Mouse (Mus musculus): Measurements from ENCODE around the gene Prkcsh. TPM values are rescaled to one million over a fixed set of nuclear protein-coding genes. Genes with fewer than 3 reads are reported as not detected.

Prkcsh gene
- total and polyA plus RNA-seq, 3 experiments, result 183 to 577 (median 356) TPM

DNA sequence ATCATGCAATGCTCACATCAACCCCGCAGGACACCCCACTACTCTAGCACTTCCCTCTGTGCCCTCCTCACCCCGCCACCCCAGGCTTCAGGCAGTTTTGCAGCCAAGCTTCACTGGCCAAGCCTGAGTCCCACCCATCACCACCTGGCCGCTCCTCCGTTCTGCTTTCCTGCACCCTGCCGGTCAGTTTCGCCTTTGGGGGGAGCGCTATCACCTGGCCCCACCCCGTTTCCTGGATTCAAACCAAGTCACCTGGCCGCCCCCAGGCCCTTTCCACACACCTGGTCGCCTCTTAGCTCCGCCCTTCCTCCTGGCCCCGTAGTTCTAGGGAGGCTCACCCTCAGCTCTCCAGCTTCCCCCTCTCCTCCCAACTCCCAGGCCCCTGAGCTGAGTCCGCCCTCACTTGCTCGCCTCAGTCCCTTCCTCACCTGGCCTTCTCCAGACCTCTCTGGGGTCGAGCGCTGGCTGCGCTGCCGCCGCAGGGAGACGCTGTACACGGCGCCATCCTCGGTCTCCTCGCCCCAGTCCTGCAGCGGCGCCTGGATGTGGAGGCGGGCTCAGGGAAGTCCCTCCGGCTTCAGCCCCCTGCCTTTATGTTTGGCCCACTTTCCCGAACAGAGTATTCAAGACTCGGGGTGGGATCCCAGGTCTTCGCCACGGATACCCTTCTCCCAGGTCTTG is 14.0 kb upstream of the Prkcsh start:
- H3K4me3 ChIP-seq (ENCODE audit: control insufficient read depth in 1 of 2, insufficient read depth in 1 of 2, low read depth in 2 of 2, low read length in 2 of 2), result no peak overlapping the region
- no peak for DNase-seq (ENCODE audit: low read depth, low spot score)
- H3K4me1 ChIP-seq (ENCODE audit: control insufficient read depth in 1 of 2, insufficient read depth in 2 of 2, low read length in 2 of 2), result no peaks in the 10 kb centered on the region

DNA sequence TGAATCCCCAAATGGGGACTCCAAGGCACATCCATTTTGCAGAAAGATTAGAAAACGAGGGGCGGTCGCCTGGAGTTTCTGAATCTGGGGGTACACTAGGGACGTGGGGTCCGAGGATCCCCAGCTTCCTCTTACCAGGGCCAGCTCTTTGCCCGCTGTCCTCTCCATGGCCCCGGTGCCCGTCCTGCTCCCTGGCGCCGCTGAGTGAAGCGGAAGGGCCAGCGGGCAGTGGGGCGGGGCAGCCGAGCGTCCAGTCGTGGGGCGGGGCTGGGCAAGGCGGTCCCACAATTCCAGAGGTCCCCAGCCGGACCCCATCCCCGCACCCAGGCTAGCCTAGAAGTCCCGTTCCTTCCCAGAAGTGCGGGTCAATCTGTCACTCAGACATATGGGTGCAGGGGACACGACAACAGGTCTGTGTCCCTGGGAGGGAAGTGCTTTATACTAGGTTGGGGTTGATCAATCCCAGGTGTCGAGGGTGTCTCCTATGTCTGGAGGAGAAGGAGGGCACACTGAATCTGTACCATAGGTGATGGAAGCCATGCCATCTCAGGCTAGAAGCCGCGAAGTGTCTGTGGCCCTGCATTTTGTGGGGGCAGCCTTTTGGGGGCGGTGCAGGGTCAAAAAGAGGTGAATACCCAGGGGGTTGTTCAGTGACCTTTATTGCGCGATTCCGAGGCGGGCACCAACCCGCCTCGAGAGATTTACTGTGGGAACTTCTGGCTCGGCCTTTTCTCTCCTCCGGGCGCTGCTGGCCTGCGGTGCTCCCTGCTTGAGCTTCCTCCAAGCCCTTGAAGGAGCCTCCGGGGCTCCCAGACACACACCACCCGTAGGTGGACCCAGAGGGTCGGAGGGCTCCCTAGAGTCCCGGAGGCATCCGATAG is 13.1 kb upstream of the Prkcsh start, which contains the start of gene Rgl3:
TSS of gene Rgl3 (minus strand) at position 217 of the 881 bp plus-strand sequence.
- DNase-seq (ENCODE audit: low read depth, low spot score), result no peak

More for the DNA sequence above, 14.0 kb upstream of the Prkcsh start:
- no peaks in the 10 kb centered on the region for H3K79me2 ChIP-seq (ENCODE audit: control insufficient read depth, insufficient read depth, low read length, poor library complexity)
- no peak for TF ChIP-seq NELFE (IDR thresholded peaks at IDR 0.05; ENCODE audit: low read depth, low read length)
- TF ChIP-seq CHD1 (IDR thresholded peaks at IDR 0.05; ENCODE audit: low read depth, low read length), result no peak
- no peaks in the 10 kb centered on the region for H3K36me3 ChIP-seq (ENCODE audit: control insufficient read depth in 1 of 2, insufficient read depth in 2 of 2, low read length in 2 of 2)
- H3K9ac ChIP-seq (ENCODE audit: control insufficient read depth, low read depth, low read length, poor library complexity, severe bottlenecking), result no peak overlapping the region
- no peak overlapping the region for H3K27ac ChIP-seq (ENCODE audit: control insufficient read depth, low read depth, low read length)
- H3K27me3 ChIP-seq (ENCODE audit: control insufficient read depth in 1 of 2, insufficient read depth in 2 of 2, low read length in 2 of 2), result peaks cover 19 to 30% of the 10 kb centered on the region in 2 experiments
- H3K9me3 ChIP-seq (replicated peaks; ENCODE audit: insufficient read depth, low read length), result no peaks in the 10 kb centered on the region

DNA sequence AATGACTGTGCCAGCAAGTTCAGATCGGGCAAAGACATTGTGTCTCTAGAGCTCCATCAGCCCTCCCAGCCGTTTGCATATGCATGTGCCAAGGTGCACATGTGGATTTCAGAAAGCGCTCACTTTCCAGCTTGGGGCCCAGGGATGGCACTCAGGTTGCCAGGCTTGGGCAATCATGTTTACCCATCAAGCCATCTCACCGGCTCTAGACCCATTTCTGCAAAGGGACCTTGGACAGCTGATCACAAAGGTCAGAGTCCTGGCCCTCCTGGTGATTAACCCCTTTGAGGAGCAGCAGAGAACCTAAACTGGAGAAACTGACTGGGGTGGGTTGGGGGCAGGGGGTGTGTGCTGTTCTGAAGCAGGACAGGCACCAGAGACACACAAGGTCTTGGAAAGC is 10.4 kb upstream of the Prkcsh start:
- DNase-seq (ENCODE audit: low read depth, low spot score), result no peak
- Histone ChIP-seq H3K27ac (ENCODE audit: control insufficient read depth, low read depth, low read length) (no peak overlapping the region), H3K9ac (ENCODE audit: control insufficient read depth, low read depth, low read length, poor library complexity, severe bottlenecking) (no peak overlapping the region), H3K27me3 (ENCODE audit: control insufficient read depth in 1 of 2, insufficient read depth in 2 of 2, low read length in 2 of 2) (0 out of 4 replicates have a peak, but pooled peaks cover 0 to 2% of the 10 kb centered on the region in 2 experiments), H3K36me3 (ENCODE audit: control insufficient read depth in 1 of 2, insufficient read depth in 2 of 2, low read length in 2 of 2) (no peaks in the 10 kb centered on the region), H3K79me2 (ENCODE audit: control insufficient read depth, insufficient read depth, low read length, poor library complexity) (no peaks in the 10 kb centered on the region), H3K9me3 (replicated peaks; ENCODE audit: insufficient read depth, low read length) (no peaks in the 10 kb centered on the region), H3K4me3 (ENCODE audit: control insufficient read depth in 1 of 2, insufficient read depth in 1 of 2, low read depth in 2 of 2, low read length in 2 of 2) (no peak overlapping the region), H3K4me1 (ENCODE audit: control insufficient read depth in 1 of 2, insufficient read depth in 2 of 2, low read length in 2 of 2) (no peaks in the 10 kb centered on the region)
- TF ChIP-seq CHD1 (IDR thresholded peaks at IDR 0.05; ENCODE audit: low read depth, low read length) (no peak), TCF12 (IDR thresholded peaks at IDR 0.05; ENCODE audit: low read depth, low read length) (no peak), TAL1 (IDR thresholded peaks at IDR 0.05; ENCODE audit: low read length) (no peak), MAX (IDR thresholded peaks at IDR 0.05; ENCODE audit: low read length) (no peak), MEF2A (IDR thresholded peaks at IDR 0.05; ENCODE audit: extremely low read depth, insufficient replicate concordance, low read depth, low read length, poor library complexity, severe bottlenecking) (no peak), POLR2AphosphoS5 (IDR thresholded peaks at IDR 0.05; ENCODE audit: borderline replicate concordance, low read depth, low read length) (no peak), RAD21 (IDR thresholded peaks at IDR 0.05; ENCODE audit: low read depth, low read length) (no peak)

More for the DNA sequence above, 13.1 kb upstream of the Prkcsh start, which contains the start of gene Rgl3:
- no peaks in the 10 kb centered on the region for H3K36me3 ChIP-seq (ENCODE audit: control insufficient read depth in 1 of 2, insufficient read depth in 2 of 2, low read length in 2 of 2)
- TF ChIP-seq CTCF (IDR thresholded peaks at IDR 0.05 in 2 of 3, conservative IDR thresholded peaks at IDR 0.05 in 1 of 3; ENCODE audit: control insufficient read depth in 1 of 3, insufficient read depth in 1 of 3, low read depth in 2 of 3, low read length in 3 of 3, poor library complexity in 1 of 3, severe bottlenecking in 1 of 3) (0 out of 6 replicates have a peak, but pooled peaks of 1 of the 3 experiments have one; percentile 4), USF2 (IDR thresholded peaks at IDR 0.05; ENCODE audit: borderline replicate concordance in 1 of 2, insufficient read depth in 1 of 2, low read depth in 1 of 2, low read length in 2 of 2) (no peak), ELF1 (IDR thresholded peaks at IDR 0.05; ENCODE audit: low read depth, low read length) (no peak), E2F4 (IDR thresholded peaks at IDR 0.05; ENCODE audit: borderline replicate concordance, low read depth, low read length) (no peak)
- H3K79me2 ChIP-seq (ENCODE audit: control insufficient read depth, insufficient read depth, low read length, poor library complexity), result no peaks in the 10 kb centered on the region
- H3K4me3 ChIP-seq (ENCODE audit: control insufficient read depth in 1 of 2, insufficient read depth in 1 of 2, low read depth in 2 of 2, low read length in 2 of 2), result no peak within 1 kb of the TSS
- H3K4me1 ChIP-seq (ENCODE audit: control insufficient read depth in 1 of 2, insufficient read depth in 2 of 2, low read length in 2 of 2), result no peaks in the 10 kb centered on the region
- H3K9ac ChIP-seq (ENCODE audit: control insufficient read depth, low read depth, low read length, poor library complexity, severe bottlenecking), result no peak within 1 kb of the TSS
- peaks cover 13 to 21% of the 10 kb centered on the region in 2 experiments for H3K27me3 ChIP-seq (ENCODE audit: control insufficient read depth in 1 of 2, insufficient read depth in 2 of 2, low read length in 2 of 2)
- no peaks in the 10 kb centered on the region for H3K9me3 ChIP-seq (replicated peaks; ENCODE audit: insufficient read depth, low read length)
- no peak within 1 kb of the TSS for H3K27ac ChIP-seq (ENCODE audit: control insufficient read depth, low read depth, low read length)

Measured in MEL (cell line).